Mouse (Mus musculus): ENCODE results near the gene Eif4h. TPM values are rescaled to one million over a fixed set of nuclear protein-coding genes. Genes with fewer than 3 reads are reported as not detected.

The Eif4h gene
- total and polyA plus RNA-seq, 2 experiments from 2014 or later, result 304 to 489 TPM

GRCm38 (mm10) chr5:134582221-134582907 lies 56.9 kb downstream of the Eif4h start:
- H3K27me3 ChIP-seq (ENCODE audit: insufficient read depth, low read length), result no peaks in the 10 kb centered on the region
- no peak overlapping the region; the same call in 1 of the 2 replicates for H3K27ac ChIP-seq
- no peaks in the 10 kb centered on the region for H3K36me3 ChIP-seq (ENCODE audit: insufficient read depth, low read length)
- H3K9me3 ChIP-seq (ENCODE audit: low read length), result no peaks in the 10 kb centered on the region
- H3K4me3 ChIP-seq (ENCODE audit: low read length), result peak overlapping the region; percentile 65
- peak; percentile 80 for TF ChIP-seq CTCF (IDR thresholded peaks at IDR 0.05; ENCODE audit: low read depth)
- DNase-seq (ENCODE audit: low spot score) (peak; percentile 99), ATAC-seq (peak; percentile 95)
- peaks cover 5% of the 10 kb centered on the region for H3K4me1 ChIP-seq (ENCODE audit: insufficient read depth, low read length)
- peak overlapping the region; percentile 59 for H3K9ac ChIP-seq (replicated peaks; ENCODE audit: low read length)
- WGBS, result 8% methylated on average over 30 of the region's 30 CpGs
- peak overlapping the region; percentile 83 for H3K4me2 ChIP-seq (ENCODE audit: low read depth, low read length)

- H3K27ac ChIP-seq, result no peak within 1 kb of the TSS
- H3K9ac ChIP-seq (replicated peaks; ENCODE audit: low read length), result no peak within 1 kb of the TSS
- H3K36me3 ChIP-seq (ENCODE audit: insufficient read depth, low read length), result no peaks in the 10 kb centered on the region
- no peak for TF ChIP-seq CTCF (IDR thresholded peaks at IDR 0.05; ENCODE audit: low read depth)
- no peaks in the 10 kb centered on the region for H3K9me3 ChIP-seq (ENCODE audit: low read length)
- H3K4me1 ChIP-seq (ENCODE audit: insufficient read depth, low read length), result peaks cover 5% of the 10 kb centered on the region
- ATAC-seq (no peak), DNase-seq (ENCODE audit: low spot score) (no peak)
- WGBS, result 78% methylated on average over 5 of the region's 5 CpGs
- no peaks in the 10 kb centered on the region for H3K27me3 ChIP-seq (ENCODE audit: insufficient read depth, low read length)
- H3K4me3 ChIP-seq (ENCODE audit: low read length), result no peak within 1 kb of the TSS
- no peak within 1 kb of the TSS for H3K4me2 ChIP-seq (ENCODE audit: low read depth, low read length)
These were observed 58.1 kb downstream of the Eif4h start, which contains the start of gene Rfc2 for GRCm38 (mm10) chr5:134581146-134581545. Gene Rfc2 (plus strand): TSS chr5:134581366.

GRCm38 (mm10) chr5:134579135-134579534 lies 60.2 kb downstream of the Eif4h start:
- no peak overlapping the region for H3K27ac ChIP-seq
- no peak for TF ChIP-seq CTCF (IDR thresholded peaks at IDR 0.05; ENCODE audit: low read depth)
- WGBS, result 60% methylated on average over 3 of the region's 3 CpGs

GRCm38 (mm10) chr5:134577534-134577933 lies 61.8 kb downstream of the Eif4h start:
- DNase-seq (ENCODE audit: low spot score) (no peak), ATAC-seq (no peak)
- Histone ChIP-seq H3K9ac (replicated peaks; ENCODE audit: low read length) (no peak overlapping the region), H3K27ac (no peak overlapping the region), H3K36me3 (ENCODE audit: insufficient read depth, low read length) (no peaks in the 10 kb centered on the region), H3K27me3 (ENCODE audit: insufficient read depth, low read length) (no peaks in the 10 kb centered on the region), H3K4me1 (ENCODE audit: insufficient read depth, low read length) (0 out of 2 replicates have a peak, but pooled peaks cover 2% of the 10 kb centered on the region), H3K4me2 (ENCODE audit: low read depth, low read length) (no peak overlapping the region), H3K4me3 (ENCODE audit: low read length) (no peak overlapping the region), H3K9me3 (ENCODE audit: low read length) (no peaks in the 10 kb centered on the region)
- TF ChIP-seq CTCF (IDR thresholded peaks at IDR 0.05; ENCODE audit: low read depth), result no peak
- 90% methylated on average over 7 of the region's 7 CpGs for WGBS

More at GRCm38 (mm10) chr5:134579135-134579534, 60.2 kb downstream of the Eif4h start:
- Histone ChIP-seq H3K27me3 (ENCODE audit: insufficient read depth, low read length) (no peaks in the 10 kb centered on the region), H3K4me3 (ENCODE audit: low read length) (no peak overlapping the region), H3K4me1 (ENCODE audit: insufficient read depth, low read length) (peaks cover 5% of the 10 kb centered on the region), H3K9me3 (ENCODE audit: low read length) (no peaks in the 10 kb centered on the region), H3K9ac (replicated peaks; ENCODE audit: low read length) (no peak overlapping the region), H3K36me3 (ENCODE audit: insufficient read depth, low read length) (no peaks in the 10 kb centered on the region), H3K4me2 (ENCODE audit: low read depth, low read length) (no peak overlapping the region)
- DNase-seq (ENCODE audit: low spot score), result no peak
- ATAC-seq, result no peak

- Histone ChIP-seq H3K27ac (no peak overlapping the region), H3K9me3 (ENCODE audit: low read length) (no peaks in the 10 kb centered on the region), H3K4me2 (ENCODE audit: low read depth, low read length) (no peak overlapping the region), H3K4me3 (ENCODE audit: low read length) (no peak overlapping the region), H3K36me3 (ENCODE audit: insufficient read depth, low read length) (no peaks in the 10 kb centered on the region), H3K4me1 (ENCODE audit: insufficient read depth, low read length) (0 out of 2 replicates have a peak, but pooled peaks cover 7% of the 10 kb centered on the region), H3K27me3 (ENCODE audit: insufficient read depth, low read length) (no peaks in the 10 kb centered on the region), H3K9ac (replicated peaks; ENCODE audit: low read length) (no peak overlapping the region)
- TF ChIP-seq CTCF (IDR thresholded peaks at IDR 0.05; ENCODE audit: low read depth), result no peak
- 78% methylated on average over 14 of the region's 14 CpGs for WGBS
- DNase-seq (ENCODE audit: low spot score), result no peak
- no peak for ATAC-seq
These were observed 62.6 kb downstream of the Eif4h start for GRCm38 (mm10) chr5:134576517-134577220.

GRCm38 (mm10) chr5:134575833-134576232 lies 63.5 kb downstream of the Eif4h start:
- DNase-seq (ENCODE audit: low spot score) (no peak), ATAC-seq (no peak)
- TF ChIP-seq CTCF (IDR thresholded peaks at IDR 0.05; ENCODE audit: low read depth), result no peak
- no peaks in the 10 kb centered on the region for H3K9me3 ChIP-seq (ENCODE audit: low read length)
- H3K4me1 ChIP-seq (ENCODE audit: insufficient read depth, low read length), result 0 out of 2 replicates have a peak, but pooled peaks cover 7% of the 10 kb centered on the region
- H3K9ac ChIP-seq (replicated peaks; ENCODE audit: low read length), result no peak overlapping the region
- H3K27me3 ChIP-seq (ENCODE audit: insufficient read depth, low read length), result no peaks in the 10 kb centered on the region
- H3K4me3 ChIP-seq (ENCODE audit: low read length), result no peak overlapping the region
- H3K4me2 ChIP-seq (ENCODE audit: low read depth, low read length), result no peak overlapping the region
- H3K27ac ChIP-seq, result no peak overlapping the region
- 97% methylated on average over 5 of the region's 5 CpGs for whole genome bisulfite sequencing
- H3K36me3 ChIP-seq (ENCODE audit: insufficient read depth, low read length), result no peaks in the 10 kb centered on the region

Data from hindbrain, postnatal 0 days (tissue).